Mouse (Mus musculus) cerebellum, postnatal 25 days (tissue): ENCODE measurements around the gene Gm10277.
A peak's percentile ranks its signal among the peaks of the same experiment; 100 is the strongest.

ENCODE experiments used
- DNase-seq, 2 experiments: peaks; one replicate each; pipeline ENCODE4 v3.0.0; 2021; ENCODE audit warnings: mixed read lengths in 2 of 2

Gm10277 gene

GRCm38 (mm10) chr11:77787707-77788106 is at the start of gene Gm10277:
Gm10277 (minus strand) TSS chr11:77787747.
- DNase-seq, result no peak

- DNase-seq, result no peak
Measured at GRCm38 (mm10) chr11:77836751-77837150, 49.2 kb upstream of the Gm10277 start.

- DNase-seq, result no peak
Measured at GRCm38 (mm10) chr11:77836290-77836689, 48.7 kb upstream of the Gm10277 start.

GRCm38 (mm10) chr11:77835109-77835508 is 47.6 kb upstream of the Gm10277 start:
- DNase-seq, result no peak

- DNase-seq, result peak; percentile 43 to 50
Measured at GRCm38 (mm10) chr11:77832541-77832940, 45.0 kb upstream of the Gm10277 start.

GRCm38 (mm10) chr11:77830875-77831274 is 43.3 kb upstream of the Gm10277 start:
- DNase-seq, result no peak

- no peak for DNase-seq
Measured at GRCm38 (mm10) chr11:77829043-77829841, 41.7 kb upstream of the Gm10277 start.

GRCm38 (mm10) chr11:77828163-77828562 is 40.6 kb upstream of the Gm10277 start:
- DNase-seq, result no peak

GRCm38 (mm10) chr11:77827241-77827995 is 39.9 kb upstream of the Gm10277 start:
- peak; percentile 90 to 91 for DNase-seq

GRCm38 (mm10) chr11:77826311-77826710 is 38.8 kb upstream of the Gm10277 start:
- no peak for DNase-seq

- DNase-seq, result peak; percentile 83 to 89
Measured at GRCm38 (mm10) chr11:77825853-77826252, 38.3 kb upstream of the Gm10277 start.

- peak; percentile 77 to 83 for DNase-seq
Measured at GRCm38 (mm10) chr11:77822781-77823180, 35.2 kb upstream of the Gm10277 start.

- peak; percentile 84 to 88 for DNase-seq
Measured at GRCm38 (mm10) chr11:77821648-77822047, 34.1 kb upstream of the Gm10277 start.

- DNase-seq, result peak; percentile 74 to 83
Measured at GRCm38 (mm10) chr11:77816003-77816402, 28.5 kb upstream of the Gm10277 start.

- DNase-seq, result no peak
Measured at GRCm38 (mm10) chr11:77813969-77814368, 26.4 kb upstream of the Gm10277 start.

GRCm38 (mm10) chr11:77810018-77810417 is 22.5 kb upstream of the Gm10277 start:
- DNase-seq, result no peak

- peak in 1 of 2 experiments; percentile 53 for DNase-seq
Measured at GRCm38 (mm10) chr11:77809215-77809614, 21.7 kb upstream of the Gm10277 start.

- peak in 1 of 2 experiments; percentile 55 for DNase-seq
Measured at GRCm38 (mm10) chr11:77808051-77808465, 20.5 kb upstream of the Gm10277 start.

GRCm38 (mm10) chr11:77806855-77807254 is 19.3 kb upstream of the Gm10277 start:
- DNase-seq, result no peak

- DNase-seq, result peak in 1 of 2 experiments; percentile 51
Measured at GRCm38 (mm10) chr11:77806218-77806617, 18.7 kb upstream of the Gm10277 start.

GRCm38 (mm10) chr11:77802341-77802865 is 14.9 kb upstream of the Gm10277 start:
- no peak for DNase-seq

- peak in 1 of 2 experiments; percentile 57 for DNase-seq
Measured at GRCm38 (mm10) chr11:77800869-77801701, 13.5 kb upstream of the Gm10277 start.

GRCm38 (mm10) chr11:77800491-77800868 is 12.9 kb upstream of the Gm10277 start:
- no peak for DNase-seq
